Mouse (Mus musculus): ENCODE measurements at regions not wholly inside any gene's neighbourhood (a gene's known extent, or its start where the extent isn't known, plus 50 kb on each side); places are given as distances from the start of the nearest gene placed in this dataset.

DNA sequence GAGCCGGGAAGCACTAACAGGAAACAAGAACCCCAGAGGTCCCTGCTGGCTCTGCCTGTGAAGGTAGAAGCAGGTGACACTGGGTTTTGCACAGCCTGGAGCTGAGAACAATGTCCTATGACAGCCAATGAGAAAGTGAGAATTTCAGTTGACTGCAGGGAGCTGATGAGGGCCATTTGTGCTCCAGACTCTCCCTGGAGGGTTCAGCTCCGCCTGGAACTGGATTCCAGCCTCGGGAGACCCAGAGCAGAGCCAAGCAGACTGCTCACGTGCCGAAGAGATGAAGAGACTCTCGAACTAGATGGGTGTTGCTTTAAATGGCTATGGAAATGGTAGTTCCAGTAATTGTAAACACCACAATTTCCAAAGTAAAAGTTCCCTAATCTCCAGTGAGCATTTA is 93.5 kb downstream of the Cand1 start:
- Histone ChIP-seq H3K9ac (replicated peaks; ENCODE audit: low read length, poor library complexity, severe bottlenecking) (no peak overlapping the region), H3K36me3 (ENCODE audit: insufficient read depth, low read length) (no peaks in the 10 kb centered on the region), H3K9me3 (ENCODE audit: low read length) (no peaks in the 10 kb centered on the region), H3K4me1 (ENCODE audit: insufficient read depth, low read length) (no peaks in the 10 kb centered on the region), H3K27ac (ENCODE audit: low read depth, low read length) (no peak overlapping the region), H3K4me2 (ENCODE audit: low read depth, low read length, poor library complexity, severe bottlenecking) (no peak overlapping the region), H3K4me3 (ENCODE audit: low read depth, low read length) (no peak overlapping the region), H3K27me3 (ENCODE audit: insufficient read depth, low read length) (no peaks in the 10 kb centered on the region)
- TF ChIP-seq CTCF (IDR thresholded peaks at IDR 0.05), result no peak
- DNase-seq (ENCODE audit: low spot score) (no peak), ATAC-seq (ENCODE audit: low FRiP score) (no peak)
- 65% methylated on average over 6 of the region's 6 CpGs for WGBS

DNA sequence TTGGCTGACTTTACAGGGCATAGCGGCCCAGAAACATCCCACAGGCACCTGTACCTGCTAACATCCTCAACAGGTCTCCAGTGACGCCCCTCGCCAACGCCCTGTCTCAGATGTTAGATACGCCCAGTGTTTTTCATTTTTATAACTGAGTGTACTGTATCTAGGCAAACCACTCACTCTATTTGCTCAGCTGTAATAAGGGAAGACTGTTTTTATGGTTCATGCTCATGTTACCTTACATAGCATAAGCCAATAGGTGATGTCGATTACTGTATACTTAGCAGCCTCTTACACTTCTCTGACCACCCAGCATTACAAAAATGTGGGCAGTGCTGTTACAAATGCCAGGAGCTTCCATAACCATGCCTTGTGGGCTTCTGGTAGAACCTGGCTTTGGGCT is 97.0 kb downstream of the Cand1 start:
- ATAC-seq (ENCODE audit: low FRiP score) (no peak), DNase-seq (ENCODE audit: low spot score) (no peak)
- Histone ChIP-seq H3K4me1 (ENCODE audit: insufficient read depth, low read length) (no peaks in the 10 kb centered on the region), H3K9me3 (ENCODE audit: low read length) (no peaks in the 10 kb centered on the region), H3K4me2 (ENCODE audit: low read depth, low read length, poor library complexity, severe bottlenecking) (no peak overlapping the region), H3K36me3 (ENCODE audit: insufficient read depth, low read length) (no peaks in the 10 kb centered on the region), H3K27ac (ENCODE audit: low read depth, low read length) (no peak overlapping the region), H3K4me3 (ENCODE audit: low read depth, low read length) (no peak overlapping the region), H3K9ac (replicated peaks; ENCODE audit: low read length, poor library complexity, severe bottlenecking) (no peak overlapping the region), H3K27me3 (ENCODE audit: insufficient read depth, low read length) (no peaks in the 10 kb centered on the region)
- TF ChIP-seq CTCF (IDR thresholded peaks at IDR 0.05), result no peak
- WGBS, result 94% methylated on average over 6 of the region's 6 CpGs

DNA sequence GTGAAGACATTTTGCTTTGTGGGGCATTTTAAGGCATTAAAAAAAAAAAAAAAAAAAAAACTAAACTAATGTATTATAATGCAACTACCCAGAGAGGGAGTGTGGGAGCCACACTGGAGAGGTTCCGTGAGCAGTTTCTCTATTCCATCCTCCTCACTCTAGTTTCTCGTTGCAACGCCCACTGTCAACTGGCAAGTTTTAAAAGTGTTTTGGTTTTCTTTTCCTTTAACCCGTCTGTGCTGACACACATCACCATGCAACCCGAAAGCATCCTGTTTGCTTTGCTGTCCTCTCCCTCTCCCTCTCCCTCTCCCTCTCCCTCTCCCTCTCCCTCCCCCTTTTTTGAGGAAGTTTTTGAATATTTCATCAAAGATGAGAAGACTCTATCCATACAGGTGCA is 97.5 kb downstream of the Cand1 start:
- Histone ChIP-seq H3K4me2 (ENCODE audit: low read depth, low read length, poor library complexity, severe bottlenecking) (no peak overlapping the region), H3K4me1 (ENCODE audit: insufficient read depth, low read length) (no peaks in the 10 kb centered on the region), H3K9me3 (ENCODE audit: low read length) (no peaks in the 10 kb centered on the region), H3K27ac (ENCODE audit: low read depth, low read length) (no peak overlapping the region), H3K4me3 (ENCODE audit: low read depth, low read length) (no peak overlapping the region), H3K9ac (replicated peaks; ENCODE audit: low read length, poor library complexity, severe bottlenecking) (no peak overlapping the region), H3K27me3 (ENCODE audit: insufficient read depth, low read length) (no peaks in the 10 kb centered on the region), H3K36me3 (ENCODE audit: insufficient read depth, low read length) (no peaks in the 10 kb centered on the region)
- DNase-seq (ENCODE audit: low spot score) (no peak), ATAC-seq (ENCODE audit: low FRiP score) (no peak)
- WGBS, result 85% methylated on average over 5 of the region's 5 CpGs
- no peak for TF ChIP-seq CTCF (IDR thresholded peaks at IDR 0.05)

DNA sequence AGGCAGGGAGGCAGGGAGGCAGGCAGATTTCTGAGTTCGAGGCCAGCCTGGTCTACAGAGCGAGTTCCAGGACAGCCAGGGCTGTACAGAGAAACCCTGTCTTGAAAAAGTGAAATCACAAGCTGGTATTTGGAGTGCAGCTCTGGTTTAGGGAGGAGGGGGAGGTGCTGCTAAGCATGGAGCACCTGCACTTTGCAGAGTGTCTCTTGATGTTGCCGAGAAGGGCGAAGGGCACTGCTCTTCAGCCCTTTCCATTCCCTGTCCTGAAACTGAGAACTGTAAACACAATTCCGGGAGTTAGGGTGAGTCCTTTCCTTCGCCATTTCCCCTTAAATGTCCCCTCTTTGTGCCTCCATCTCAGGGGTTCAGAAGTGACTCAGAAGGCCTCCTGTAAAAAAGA is 101.6 kb downstream of the Cand1 start:
- no peaks in the 10 kb centered on the region for H3K27me3 ChIP-seq (ENCODE audit: insufficient read depth, low read length)
- H3K4me1 ChIP-seq (ENCODE audit: insufficient read depth, low read length), result no peaks in the 10 kb centered on the region
- no peak overlapping the region for H3K27ac ChIP-seq (ENCODE audit: low read depth, low read length)
- H3K9ac ChIP-seq (replicated peaks; ENCODE audit: low read length, poor library complexity, severe bottlenecking), result no peak overlapping the region
- 75% methylated on average over 6 of the region's 6 CpGs for WGBS
- ATAC-seq (ENCODE audit: low FRiP score) (no peak), DNase-seq (ENCODE audit: low spot score) (no peak)
- no peaks in the 10 kb centered on the region for H3K9me3 ChIP-seq (ENCODE audit: low read length)
- no peak for TF ChIP-seq CTCF (IDR thresholded peaks at IDR 0.05)
- H3K36me3 ChIP-seq (ENCODE audit: insufficient read depth, low read length), result no peaks in the 10 kb centered on the region
- no peak overlapping the region for H3K4me3 ChIP-seq (ENCODE audit: low read depth, low read length)
- no peak overlapping the region for H3K4me2 ChIP-seq (ENCODE audit: low read depth, low read length, poor library complexity, severe bottlenecking)

DNA sequence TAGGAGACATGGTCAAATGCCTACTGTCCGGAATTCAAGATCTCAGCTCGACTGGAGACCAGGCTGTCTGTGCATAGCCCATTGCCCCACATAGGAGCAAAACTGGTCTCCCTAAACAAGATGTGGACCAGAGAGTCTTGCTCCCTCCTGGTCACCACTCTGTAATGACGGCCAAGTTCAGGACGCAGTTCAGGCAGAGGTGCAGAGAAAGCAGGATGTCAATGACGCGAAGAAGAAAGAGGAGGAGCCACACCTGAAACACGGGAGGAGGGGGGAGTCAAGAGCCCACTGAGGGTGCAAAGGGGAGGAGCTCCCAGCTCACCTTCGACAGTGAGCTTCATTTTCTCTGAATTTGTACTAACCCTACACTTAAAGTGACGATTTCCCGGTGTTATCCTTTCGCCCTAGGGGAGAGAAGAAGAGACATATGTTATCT is 104.3 kb downstream of the Cand1 start:
- ATAC-seq (ENCODE audit: low FRiP score) (no peak), DNase-seq (ENCODE audit: low spot score) (no peak)
- H3K4me3 ChIP-seq (ENCODE audit: low read depth, low read length), result no peak overlapping the region
- WGBS, result 62% methylated on average over 11 of the region's 11 CpGs
- H3K4me1 ChIP-seq (ENCODE audit: insufficient read depth, low read length), result no peaks in the 10 kb centered on the region
- H3K27me3 ChIP-seq (ENCODE audit: insufficient read depth, low read length), result no peaks in the 10 kb centered on the region
- no peaks in the 10 kb centered on the region for H3K9me3 ChIP-seq (ENCODE audit: low read length)
- H3K36me3 ChIP-seq (ENCODE audit: insufficient read depth, low read length), result no peaks in the 10 kb centered on the region
- H3K9ac ChIP-seq (replicated peaks; ENCODE audit: low read length, poor library complexity, severe bottlenecking), result no peak overlapping the region
- no peak for TF ChIP-seq CTCF (IDR thresholded peaks at IDR 0.05)
- no peak overlapping the region for H3K27ac ChIP-seq (ENCODE audit: low read depth, low read length)
- no peak overlapping the region for H3K4me2 ChIP-seq (ENCODE audit: low read depth, low read length, poor library complexity, severe bottlenecking)

DNA sequence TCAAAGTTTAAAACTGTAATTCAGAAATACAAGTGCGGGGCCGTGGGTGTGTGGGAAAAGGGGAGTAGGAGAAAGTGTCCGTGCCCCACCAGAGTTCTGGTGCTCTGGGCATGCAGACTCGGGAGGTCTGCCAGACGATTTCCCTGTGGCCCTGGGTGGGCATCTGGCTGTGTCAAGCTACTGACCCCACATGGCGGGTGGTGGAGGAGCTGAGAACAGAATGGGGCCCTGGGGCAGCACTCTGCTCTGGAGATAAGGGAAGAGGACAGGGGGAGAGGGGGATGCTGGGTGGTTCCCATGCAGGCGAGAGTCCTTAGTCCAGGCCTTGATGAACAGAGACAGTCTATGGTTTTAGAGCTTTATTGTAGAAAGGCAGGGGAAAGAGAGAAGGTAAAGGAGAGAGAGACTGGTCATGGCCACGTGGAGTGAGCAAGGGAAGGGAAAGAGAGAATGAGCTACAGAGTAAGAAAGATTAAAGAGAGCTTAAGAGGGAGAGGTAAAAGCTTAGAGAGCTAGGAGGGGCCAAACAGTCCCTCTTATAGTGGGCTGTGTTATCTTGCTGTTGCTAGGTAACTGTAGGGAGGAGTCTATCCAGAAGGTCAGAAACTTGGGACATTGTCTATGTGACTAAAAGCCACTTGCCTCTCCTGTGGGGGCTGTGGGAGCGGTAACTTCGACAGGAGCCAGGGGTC is 104.9 kb downstream of the Cand1 start:
- Histone ChIP-seq H3K9me3 (ENCODE audit: low read length) (no peaks in the 10 kb centered on the region), H3K27ac (ENCODE audit: low read depth, low read length) (no peak overlapping the region), H3K36me3 (ENCODE audit: insufficient read depth, low read length) (no peaks in the 10 kb centered on the region), H3K4me2 (ENCODE audit: low read depth, low read length, poor library complexity, severe bottlenecking) (no peak overlapping the region), H3K4me1 (ENCODE audit: insufficient read depth, low read length) (no peaks in the 10 kb centered on the region), H3K27me3 (ENCODE audit: insufficient read depth, low read length) (no peaks in the 10 kb centered on the region), H3K4me3 (ENCODE audit: low read depth, low read length) (no peak overlapping the region), H3K9ac (replicated peaks; ENCODE audit: low read length, poor library complexity, severe bottlenecking) (no peak overlapping the region)
- no peak for TF ChIP-seq CTCF (IDR thresholded peaks at IDR 0.05)
- DNase-seq (ENCODE audit: low spot score) (no peak), ATAC-seq (ENCODE audit: low FRiP score) (no peak)
- WGBS, result 61% methylated on average over 10 of the region's 10 CpGs
